Mouse (Mus musculus): ENCODE results near the gene Atg4a-ps.
"Not testable (repeated sequence)": the region's sequence is repeated elsewhere in the genome, so short reads cannot be mapped to it uniquely, and the experiment has no call there.

Atg4a-ps gene

GRCm38 (mm10) chr3:103645968-103646367 lies at the start of gene Atg4a-ps:
Gene Atg4a-ps (minus strand): TSS chr3:103646068.
- not testable (repeated sequence) for DNase-seq (ENCODE audit: low spot score)

- no peak for DNase-seq (ENCODE audit: low spot score)
Observed at GRCm38 (mm10) chr3:103695556-103695955, 49.7 kb upstream of the Atg4a-ps start.

- no peak for DNase-seq (ENCODE audit: low spot score)
Observed at GRCm38 (mm10) chr3:103690506-103690905, 44.6 kb upstream of the Atg4a-ps start.

GRCm38 (mm10) chr3:103689043-103689442 lies 43.2 kb upstream of the Atg4a-ps start:
- DNase-seq (ENCODE audit: low spot score): no peak

- no peak for DNase-seq (ENCODE audit: low spot score)
Observed at GRCm38 (mm10) chr3:103683966-103684319, 38.1 kb upstream of the Atg4a-ps start.

GRCm38 (mm10) chr3:103683234-103683965 lies 37.5 kb upstream of the Atg4a-ps start:
- DNase-seq (ENCODE audit: low spot score): no peak

- no peak for DNase-seq (ENCODE audit: low spot score)
Observed at GRCm38 (mm10) chr3:103682473-103682872, 36.6 kb upstream of the Atg4a-ps start.

- no peak for DNase-seq (ENCODE audit: low spot score)
Observed at GRCm38 (mm10) chr3:103678811-103679210, 32.9 kb upstream of the Atg4a-ps start.

GRCm38 (mm10) chr3:103672716-103673115 lies 26.8 kb upstream of the Atg4a-ps start:
- peak; percentile 9 for DNase-seq (ENCODE audit: low spot score)

- no peak for DNase-seq (ENCODE audit: low spot score)
Observed at GRCm38 (mm10) chr3:103672113-103672512, 26.2 kb upstream of the Atg4a-ps start.

GRCm38 (mm10) chr3:103663385-103663784 lies 17.5 kb upstream of the Atg4a-ps start:
- DNase-seq (ENCODE audit: low spot score): no peak

GRCm38 (mm10) chr3:103661714-103662113 lies 15.8 kb upstream of the Atg4a-ps start:
- no peak for DNase-seq (ENCODE audit: low spot score)

GRCm38 (mm10) chr3:103660012-103660411 lies 14.1 kb upstream of the Atg4a-ps start:
- no peak for DNase-seq (ENCODE audit: low spot score)

- DNase-seq (ENCODE audit: low spot score): no peak
Observed at GRCm38 (mm10) chr3:103650406-103650805, 4.5 kb upstream of the Atg4a-ps start.

- no peak for DNase-seq (ENCODE audit: low spot score)
Observed at GRCm38 (mm10) chr3:103649716-103650115, 3.8 kb upstream of the Atg4a-ps start.

- DNase-seq (ENCODE audit: low spot score): no peak
Observed at GRCm38 (mm10) chr3:103648486-103648885, 2.6 kb upstream of the Atg4a-ps start.

GRCm38 (mm10) chr3:103647164-103647867 lies 1.4 kb upstream of the Atg4a-ps start:
- DNase-seq (ENCODE audit: low spot score): no peak

GRCm38 (mm10) chr3:103641301-103641700 lies 4.6 kb downstream of the Atg4a-ps start:
- no peak for DNase-seq (ENCODE audit: low spot score)

GRCm38 (mm10) chr3:103640226-103640803 lies 5.6 kb downstream of the Atg4a-ps start:
- no peak for DNase-seq (ENCODE audit: low spot score)

- DNase-seq (ENCODE audit: low spot score): no peak
Observed at GRCm38 (mm10) chr3:103637641-103638040, 8.2 kb downstream of the Atg4a-ps start.

GRCm38 (mm10) chr3:103634256-103634655 lies 11.6 kb downstream of the Atg4a-ps start:
- no peak for DNase-seq (ENCODE audit: low spot score)

- DNase-seq (ENCODE audit: low spot score): no peak
Observed at GRCm38 (mm10) chr3:103633831-103634230, 12.0 kb downstream of the Atg4a-ps start.

- no peak for DNase-seq (ENCODE audit: low spot score)
Observed at GRCm38 (mm10) chr3:103633124-103633523, 12.7 kb downstream of the Atg4a-ps start.

Data from yolk sac, embryonic 10.5 days (tissue).